In genomic region chr16:32524244-32524615, GRCm38 (mm10) we compare ENCODE assay signal across 9 mouse cellular contexts. TPM values are rescaled to one million over a fixed set of nuclear protein-coding genes. Genes with fewer than 3 reads are reported as not detected.
DNase-seq lines count a peak whose midpoint lies in the region; ATAC-seq and TF ChIP-seq lines count a peak whose summit lies in the region.
"Had no signal": no experiment of that assay in that cellular context is flagged by ENCODE, and none has a peak within 500 bp of the region (broad histone marks: within the 10 kb centered on the region; RNA-seq: fewer than 3 reads in every experiment).

No protein-coding gene starts in this region.

- no peaks in the 10 kb centered on the region for H3K27me3 ChIP-seq in heart, postnatal 0 days (ENCODE audit: control insufficient read depth, insufficient read depth, low read length)
- H3K27me3 ChIP-seq in midbrain, embryonic 14.5 days (ENCODE audit: control insufficient read depth, insufficient read depth, low read length), result no peaks in the 10 kb centered on the region

- TF ChIP-seq EP300 in heart, postnatal 0 days (IDR thresholded peaks at IDR 0.05; ENCODE audit: low read depth), result no peak

- H3K9ac ChIP-seq in heart, postnatal 0 days (replicated peaks; ENCODE audit: low read depth, low read length), result 0 out of 2 replicates have a peak overlapping the region, but pooled peaks have one; percentile 13
- H3K9ac ChIP-seq in midbrain, embryonic 14.5 days (replicated peaks; ENCODE audit: low read length), result no peak overlapping the region

- H3K9me3 ChIP-seq in heart, postnatal 0 days (replicated peaks; ENCODE audit: control insufficient read depth, low read length), result no peaks in the 10 kb centered on the region
- H3K9me3 ChIP-seq in midbrain, embryonic 14.5 days (ENCODE audit: control insufficient read depth, low read length), result no peaks in the 10 kb centered on the region

- TF ChIP-seq CTCF in heart, postnatal 0 days (IDR thresholded peaks at IDR 0.05; ENCODE audit: low read depth), result no peak

- DNase-seq in gastrocnemius, adult 18-20 months (ENCODE audit: low spot score), result peak; percentile 24
- no peak for DNase-seq in gastrocnemius, adult 8-10 months (ENCODE audit: low spot score in 2 of 2)
- DNase-seq in NIH3T3 (ENCODE audit: low read depth), result peak; percentile 17
- DNase-seq in heart, postnatal 0 days (ENCODE audit: low spot score), result peak; percentile 41
- DNase-seq in midbrain, embryonic 14.5 days, result no peak
- DNase-seq in urinary bladder, postnatal 10 days (ENCODE audit: low spot score), result no peak
- DNase-seq in left cerebral cortex, adult 8-10 months (ENCODE audit: low spot score in 2 of 2), result no peak

- peak overlapping the region; percentile 78 for H3K27ac ChIP-seq in heart, postnatal 0 days (ENCODE audit: low read depth)
- peak overlapping the region; percentile 49 for H3K27ac ChIP-seq in midbrain, embryonic 14.5 days (replicated peaks; ENCODE audit: low read depth, low read length)

- H3K4me2 ChIP-seq in heart, postnatal 0 days (ENCODE audit: low read depth, low read length), result no peak overlapping the region
- H3K4me2 ChIP-seq in midbrain, embryonic 14.5 days (ENCODE audit: low read length), result no peak overlapping the region

- H3K36me3 ChIP-seq in heart, postnatal 0 days (replicated peaks; ENCODE audit: control insufficient read depth, insufficient read depth, low read length), result no peaks in the 10 kb centered on the region
- no peaks in the 10 kb centered on the region for H3K36me3 ChIP-seq in midbrain, embryonic 14.5 days (ENCODE audit: control insufficient read depth, insufficient read depth, low read length)

- 47% methylated on average over 5 of the region's 5 CpGs for WGBS in heart, postnatal 0 days
- 40% methylated on average over 5 of the region's 5 CpGs for WGBS in midbrain, embryonic 14.5 days

- no peak overlapping the region for H3K4me3 ChIP-seq in heart, postnatal 0 days (ENCODE audit: low read depth, low read length)
- no peak overlapping the region for H3K4me3 ChIP-seq in midbrain, embryonic 14.5 days (replicated peaks; ENCODE audit: low read depth, low read length)

- peak; percentile 29; the same call in 1 of the 2 replicates for ATAC-seq in heart, postnatal 0 days (ENCODE audit: insufficient read depth, low read depth)
- ATAC-seq in midbrain, embryonic 14.5 days (ENCODE audit: low FRiP score, low TSS enrichment), result no peak
- ATAC-seq in megakaryocyte progenitor cell, adult 5-6 weeks (replicated peaks; ENCODE audit: poor library complexity), result no peak
- ATAC-seq: CD4-positive, CD25-positive, alpha-beta regulatory T cell, adult 4 months had no signal

- H3K4me1 ChIP-seq in heart, postnatal 0 days (ENCODE audit: control insufficient read depth, insufficient read depth), result peaks cover 17% of the 10 kb centered on the region; the same call in 1 of the 2 replicates
- H3K4me1 ChIP-seq in midbrain, embryonic 14.5 days (ENCODE audit: control insufficient read depth, insufficient read depth, low read length), result peaks cover 10% of the 10 kb centered on the region

RNA-seq across cellular contexts. Expression of gene Zdhhc19, which starts 28.2 kb away (rescaled TPM):
- not detected for total RNA-seq in gastrocnemius, adult 18-20 months (2021)
- total RNA-seq in gastrocnemius, adult 8-10 months (2022), result not detected
- not detected in 2 replicates for total RNA-seq in heart, postnatal 0 days (2014; rRNA removed; ENCODE audit: low replicate concordance)
- polyA plus RNA-seq in heart, postnatal 0 days (2015; fragmentation: Nextera tagmentation; extraction: Ambion mirVana), result not detected in 2 replicates
- not detected in 2 replicates for polyA plus RNA-seq in midbrain, embryonic 14.5 days (2014; fragmentation: Nextera tagmentation; extraction: Ambion mirVana)
- total RNA-seq in megakaryocyte progenitor cell, adult 5-6 weeks (2015), result not detected in 2 replicates
- not detected in 2 replicates for total RNA-seq in megakaryocyte progenitor cell, adult 5-6 weeks (2017)
- not detected for total RNA-seq in left cerebral cortex, adult 8-10 months (2022)
- polyA plus RNA-seq: CD4-positive, CD25-positive, alpha-beta regulatory T cell, adult 4 months had no signal

RNA-seq across cellular contexts. Expression of gene Slc51a, which starts 36.6 kb away (rescaled TPM):
- not detected for total RNA-seq in gastrocnemius, adult 18-20 months (2021)
- not detected for total RNA-seq in gastrocnemius, adult 8-10 months (2022)
- 1.7 and 2.6 TPM in 2 replicates for total RNA-seq in heart, postnatal 0 days (2014; rRNA removed; ENCODE audit: low replicate concordance)
- polyA plus RNA-seq in heart, postnatal 0 days (2015; fragmentation: Nextera tagmentation; extraction: Ambion mirVana), result 1.9 and 3.2 TPM in 2 replicates
- 0.16 TPM in 1 of 2 replicates, not detected in the other for polyA plus RNA-seq in midbrain, embryonic 14.5 days (2014; fragmentation: Nextera tagmentation; extraction: Ambion mirVana)
- total RNA-seq in megakaryocyte progenitor cell, adult 5-6 weeks (2015), result not detected in 2 replicates
- 0.04 and 0.17 TPM in 2 replicates for total RNA-seq in megakaryocyte progenitor cell, adult 5-6 weeks (2017)
- not detected for total RNA-seq in left cerebral cortex, adult 8-10 months (2022)
- polyA plus RNA-seq: CD4-positive, CD25-positive, alpha-beta regulatory T cell, adult 4 months had no signal

Comparison
In these comparisons a context has a peak if more than half of its experiments do, and no peak if none do; other contexts are left out.
1. DNase-seq: peak in gastrocnemius, adult 18-20 months (single experiment), NIH3T3 (single experiment) and heart, postnatal 0 days (single experiment); none in gastrocnemius, adult 8-10 months (0 of 2), midbrain, embryonic 14.5 days (single experiment), urinary bladder, postnatal 10 days (single experiment) and left cerebral cortex, adult 8-10 months (0 of 2).